Comparison of ENCODE assay signal across 14 mouse cellular contexts in genomic region chr6:82760749-82761357, GRCm38 (mm10). TPM values are rescaled to one million over a fixed set of nuclear protein-coding genes. Genes with fewer than 3 reads are reported as not detected.
DNase-seq lines count a peak whose midpoint lies in the region; ATAC-seq and TF ChIP-seq lines count a peak whose summit lies in the region.
"Had no signal": no experiment of that assay in that cellular context is flagged by ENCODE, and none has a peak within 500 bp of the region (broad histone marks: within the 10 kb centered on the region; RNA-seq: fewer than 3 reads in every experiment).

No protein-coding gene starts in this region.

- WGBS in liver, embryonic 16.5 days (ENCODE audit: insufficient replicate concordance) = 46% methylated on average over 3 of the region's 3 CpGs

- no peak overlapping the region for H3K4me2 ChIP-seq in liver, embryonic 16.5 days (ENCODE audit: low read depth, low read length)
- H3K4me2 ChIP-seq: hindbrain, embryonic 15.5 days; midbrain, embryonic 15.5 days had no signal

- H3K4me1 ChIP-seq in ES-E14 (ENCODE audit: control insufficient read depth in 2 of 2, insufficient read depth in 2 of 2, low read length in 2 of 2, poor library complexity in 1 of 2) = peaks cover 18 to 29% of the 10 kb centered on the region in 2 experiments
- H3K4me1 ChIP-seq in liver, embryonic 16.5 days (ENCODE audit: control insufficient read depth, low read depth, low read length) = peaks cover 48% of the 10 kb centered on the region
- H3K4me1 ChIP-seq: hindbrain, embryonic 15.5 days; midbrain, embryonic 15.5 days had no signal

- H3K9ac ChIP-seq in ES-E14 (ENCODE audit: insufficient read depth, low read depth, low read length, poor library complexity, severe bottlenecking) = no peak overlapping the region
- no peak overlapping the region for H3K9ac ChIP-seq in liver, embryonic 16.5 days (ENCODE audit: low read depth, low read length)
- H3K9ac ChIP-seq: hindbrain, embryonic 15.5 days; midbrain, embryonic 15.5 days had no signal

- in situ Hi-C loops in ES-E14 (cut with MboI; ENCODE audit: low sequenced_read_pairs in 2 of 2, unreplicated experiment in 2 of 2) = no loop called here

- ATAC-seq in liver, embryonic 16.5 days (ENCODE audit: low read depth) = peak; percentile 44; the same call in 1 of the 2 replicates
- ATAC-seq: midbrain, embryonic 15.5 days had no signal

- no peaks in the 10 kb centered on the region for H3K9me3 ChIP-seq in ES-E14 (ENCODE audit: control insufficient read depth, insufficient read depth, low read depth, low read length)
- H3K9me3 ChIP-seq in liver, embryonic 16.5 days (replicated peaks; ENCODE audit: control insufficient read depth, low read length) = no peaks in the 10 kb centered on the region
- H3K9me3 ChIP-seq: forebrain, embryonic 10.5 days; hindbrain, embryonic 15.5 days; limb, embryonic 10.5 days; midbrain, embryonic 15.5 days had no signal

- peaks cover 6% of the 10 kb centered on the region for H3K36me3 ChIP-seq in ES-E14 (ENCODE audit: control insufficient read depth, insufficient read depth, low read length, poor library complexity, severe bottlenecking)
- H3K36me3 ChIP-seq in liver, embryonic 16.5 days (ENCODE audit: control insufficient read depth, insufficient read depth) = no peaks in the 10 kb centered on the region
- H3K36me3 ChIP-seq: hindbrain, embryonic 15.5 days; midbrain, embryonic 15.5 days had no signal

- H3K27me3 ChIP-seq in liver, embryonic 16.5 days (ENCODE audit: control insufficient read depth, insufficient read depth, low read depth, low read length) = no peaks in the 10 kb centered on the region
- H3K27me3 ChIP-seq: hindbrain, embryonic 15.5 days; midbrain, embryonic 15.5 days had no signal

- no peak overlapping the region for H3K4me3 ChIP-seq in ES-E14 (ENCODE audit: insufficient read depth in 1 of 2, low read depth in 1 of 2, low read length in 2 of 2, poor library complexity in 1 of 2, severe bottlenecking in 1 of 2)
- no peak overlapping the region for H3K4me3 ChIP-seq in liver, embryonic 16.5 days (ENCODE audit: low read depth, low read length)
- H3K4me3 ChIP-seq: forebrain, embryonic 10.5 days; hindbrain, embryonic 15.5 days; limb, embryonic 10.5 days; midbrain, embryonic 15.5 days had no signal

- no peak overlapping the region for H3K27ac ChIP-seq in ES-E14 (ENCODE audit: insufficient read depth, low read depth, low read length, poor library complexity, severe bottlenecking)
- no peak overlapping the region for H3K27ac ChIP-seq in liver, embryonic 16.5 days (ENCODE audit: low read length)
- H3K27ac ChIP-seq: forebrain, embryonic 10.5 days; hindbrain, embryonic 15.5 days; limb, embryonic 10.5 days; midbrain, embryonic 15.5 days had no signal

- DNase-seq in heart, adult 11 months = peak; percentile 96
- DNase-seq in heart, adult 8-10 months (ENCODE audit: low spot score) = no peak
- no peak for DNase-seq in ES-E14 (ENCODE audit: low read depth, low spot score)
- DNase-seq in heart, adult 9 months (ENCODE audit: low spot score in 2 of 2) = peak; percentile 63 to 74
- DNase-seq in embryo, embryonic 11 days = no peak
- DNase-seq in kidney, adult 11 months = no peak
- DNase-seq: cerebellum, adult 11 months; kidney, adult 8-10 months; lung, postnatal 14 days had no signal

TF ChIP-seq in ES-E14, 5 proteins besides CTCF, POLR2A, EP300 and RAD21:
- TF ChIP-seq ZC3H11A (IDR thresholded peaks at IDR 0.05; ENCODE audit: borderline replicate concordance, low read depth, low read length) (no peak), CHD2 (IDR thresholded peaks at IDR 0.05; ENCODE audit: low read depth, low read length) (peak; percentile 47; the same call in 1 of the 2 replicates), ZNF384 (IDR thresholded peaks at IDR 0.05; ENCODE audit: low read depth, low read length) (no peak)

RNA-seq across cellular contexts. Expression of gene Hk2, which starts 13.4 kb away (rescaled TPM):
- total RNA-seq in heart, adult 8-10 months (2022) = 100 to 1,000 TPM; 393 to 406 (median 396) TPM
- total RNA-seq in ES-E14 (2012; rRNA removed) = 155 and 204 TPM in 2 replicates
- 5.0 and 6.4 TPM in 2 replicates for polyA plus RNA-seq in liver, embryonic 16.5 days (2015; fragmentation: Nextera tagmentation; extraction: Ambion mirVana)

RNA-seq across cellular contexts. Expression of gene Pole4, which starts 55.7 kb away (rescaled TPM):
- total RNA-seq in heart, adult 8-10 months (2022) = 10 to 100 TPM; 15.0 to 19.2 (median 17.6) TPM
- 83.0 and 103 TPM in 2 replicates for total RNA-seq in ES-E14 (2012; rRNA removed)
- 41.3 and 46.6 TPM in 2 replicates for polyA plus RNA-seq in liver, embryonic 16.5 days (2015; fragmentation: Nextera tagmentation; extraction: Ambion mirVana)

Comparison
In these comparisons a context has a peak if more than half of its experiments do, and no peak if none do; other contexts are left out.
1. DNase-seq: peak in heart, adult 11 months (single experiment) and heart, adult 9 months (2 of 2); none in heart, adult 8-10 months (single experiment), ES-E14 (single experiment), embryo, embryonic 11 days (single experiment) and kidney, adult 11 months (single experiment).